Mouse (Mus musculus) myocyte (in vitro differentiated cells): ENCODE measurements around the gene Olfr629.

Experiments
- CEBPB ChIP-seq: IDR thresholded peaks from 2 replicates; pipeline ENCODE4 v1.6.1; 2011; ENCODE audit warnings: mild to moderate bottlenecking, moderate library complexity; ENCODE audit not compliant: poor library complexity, insufficient read depth, severe bottlenecking
- E2F4 ChIP-seq: IDR thresholded peaks from one replicate; pipeline ENCODE4 v1.6.1; 2011; ENCODE audit warnings: mild to moderate bottlenecking, control low read depth, moderate library complexity; ENCODE audit not compliant: insufficient read depth
- MAX ChIP-seq: IDR thresholded peaks from one replicate; pipeline ENCODE4 v1.6.1; 2011; ENCODE audit warnings: low read depth, mild to moderate bottlenecking, control low read depth
- POLR2A ChIP-seq: IDR thresholded peaks from one replicate; pipeline ENCODE4 v1.6.1; 2011; ENCODE audit warnings: low read depth, mild to moderate bottlenecking, control low read depth, moderate library complexity; ENCODE audit not compliant: insufficient read length
- POLR2AphosphoS2 ChIP-seq: IDR thresholded peaks from one replicate; pipeline ENCODE4 v1.6.1; 2011; ENCODE audit warnings: low read depth, control low read depth; ENCODE audit not compliant: insufficient read length
- SRF ChIP-seq: IDR thresholded peaks from one replicate; pipeline ENCODE4 v1.6.1; 2011; ENCODE audit warnings: low read depth; ENCODE audit not compliant: control insufficient read depth, insufficient read length
- TCF12 ChIP-seq: IDR thresholded peaks from one replicate; pipeline ENCODE4 v1.6.1; 2011; ENCODE audit warnings: mild to moderate bottlenecking, control low read depth; ENCODE audit not compliant: poor library complexity, insufficient read depth, severe bottlenecking
- USF1 ChIP-seq: IDR thresholded peaks from one replicate; pipeline ENCODE4 v1.6.1; 2011; ENCODE audit warnings: low read depth, mild to moderate bottlenecking, control low read depth, moderate library complexity

DNA sequence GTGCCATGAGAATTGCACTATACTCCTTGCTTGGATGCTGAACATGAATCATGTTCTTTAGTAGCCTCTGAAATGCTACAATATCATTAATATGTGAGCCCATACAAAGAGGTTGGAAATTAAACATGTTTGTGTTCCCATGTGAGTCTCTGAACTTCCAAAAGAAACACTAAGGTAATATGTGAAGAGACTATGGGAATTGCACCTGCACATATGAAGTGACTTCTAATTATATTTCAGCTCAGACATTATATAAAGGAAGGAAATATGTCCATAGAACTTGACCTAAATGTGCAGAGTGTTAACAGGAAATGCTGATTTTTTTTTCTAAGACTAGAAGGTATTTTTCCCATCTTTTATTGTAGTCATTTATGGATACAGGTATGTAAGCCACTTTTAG lies 30.4 kb downstream of the Olfr629 start, which contains the start of gene Olfr243:
- TF ChIP-seq POLR2A: no peak
- TF ChIP-seq MAX: no peak
- TF ChIP-seq POLR2AphosphoS2: no peak
- no peak for TF ChIP-seq TCF12
- no peak for TF ChIP-seq USF1
- TF ChIP-seq SRF: no peak
- no peak for TF ChIP-seq E2F4
- no peak for TF ChIP-seq CEBPB
